8 mouse cellular contexts compared by ENCODE assay signal in genomic region chr11:30025835-30026472, GRCm38 (mm10). TPM values are rescaled to one million over a fixed set of nuclear protein-coding genes. Genes with fewer than 3 reads are reported as not detected.
DNase-seq lines count a peak whose midpoint lies in the region; ATAC-seq and TF ChIP-seq lines count a peak whose summit lies in the region.

Eml6 (minus strand) TSS chr11:30026033.

- peak; percentile 100 for ATAC-seq in lung, embryonic 15.5 days (ENCODE audit: borderline replicate concordance, extremely low read depth, low FRiP score, low TSS enrichment)

- no peaks in the 10 kb centered on the region for H3K9me3 ChIP-seq in hindbrain, embryonic 10.5 days
- H3K9me3 ChIP-seq in lung, embryonic 15.5 days = no peaks in the 10 kb centered on the region

- peak; percentile 97 for DNase-seq in MEL-GATA-1-ER (ENCODE audit: extremely low read depth, low read depth)
- peak; percentile 97 for DNase-seq in cerebellum, adult 8-10 months
- peak; percentile 97 for DNase-seq in frontal cortex, adult 2 months (ENCODE audit: extremely low spot score in 1 of 2, low spot score in 1 of 2)
- peak; percentile 96 for DNase-seq in hindbrain, embryonic 10.5 days (ENCODE audit: low spot score)
- peak; percentile 94 for DNase-seq in layer of hippocampus, adult 9-10 months (ENCODE audit: low spot score)
- peak; percentile 30 for DNase-seq in thymus, adult 2 months

- H3K27ac ChIP-seq in hindbrain, embryonic 10.5 days = peak within 1 kb of the TSS; percentile 79
- H3K27ac ChIP-seq in lung, embryonic 15.5 days = peak within 1 kb of the TSS; percentile 54
- H3K27ac ChIP-seq in olfactory bulb, adult 2 months (ENCODE audit: insufficient read depth, low read depth, low read length) = peak within 1 kb of the TSS; percentile 91
- H3K27ac ChIP-seq in thymus, adult 2 months (ENCODE audit: control insufficient read depth, insufficient read depth, low read length) = no peak within 1 kb of the TSS

- peak within 1 kb of the TSS; percentile 68 for H3K4me3 ChIP-seq in hindbrain, embryonic 10.5 days
- peak within 1 kb of the TSS; percentile 57 for H3K4me3 ChIP-seq in lung, embryonic 15.5 days
- H3K4me3 ChIP-seq in olfactory bulb, adult 2 months (ENCODE audit: insufficient read depth, low read depth, low read length) = peak within 1 kb of the TSS; percentile 79
- H3K4me3 ChIP-seq in thymus, adult 2 months (ENCODE audit: control insufficient read depth, insufficient read depth, low read length) = peak within 1 kb of the TSS; percentile 45

- H3K27me3 ChIP-seq in hindbrain, embryonic 10.5 days (ENCODE audit: insufficient read depth, poor library complexity, severe bottlenecking) = peaks cover 31% of the 10 kb centered on the region
- peaks cover 23% of the 10 kb centered on the region for H3K27me3 ChIP-seq in lung, embryonic 15.5 days
- H3K27me3 ChIP-seq in thymus, adult 2 months (ENCODE audit: control insufficient read depth, insufficient read depth, low read length) = peaks cover 11% of the 10 kb centered on the region; the same call in 1 of the 2 replicates

- H3K36me3 ChIP-seq in hindbrain, embryonic 10.5 days = no peaks in the 10 kb centered on the region
- no peaks in the 10 kb centered on the region for H3K36me3 ChIP-seq in lung, embryonic 15.5 days
- H3K36me3 ChIP-seq in thymus, adult 2 months (ENCODE audit: control insufficient read depth, insufficient read depth, low read length) = no peaks in the 10 kb centered on the region

- H3K9ac ChIP-seq in lung, embryonic 15.5 days = peak within 1 kb of the TSS; percentile 57

- peaks cover 14% of the 10 kb centered on the region for H3K4me1 ChIP-seq in hindbrain, embryonic 10.5 days (replicated peaks)
- peaks cover 13% of the 10 kb centered on the region; the same call in 1 of the 2 replicates for H3K4me1 ChIP-seq in lung, embryonic 15.5 days
- H3K4me1 ChIP-seq in olfactory bulb, adult 2 months (ENCODE audit: control insufficient read depth, insufficient read depth, low read length) = 0 out of 2 replicates have a peak, but pooled peaks cover 2% of the 10 kb centered on the region
- 0 out of 2 replicates have a peak, but pooled peaks cover 9% of the 10 kb centered on the region for H3K4me1 ChIP-seq in thymus, adult 2 months (replicated peaks; ENCODE audit: control insufficient read depth, insufficient read depth, low read length)

- peak within 1 kb of the TSS; percentile 96 for H3K4me2 ChIP-seq in lung, embryonic 15.5 days

- WGBS in hindbrain, embryonic 10.5 days = under 1% methylated on average over 39 of the region's 39 CpGs
- under 1% methylated on average over 39 of the region's 39 CpGs for WGBS in lung, embryonic 15.5 days
- WGBS in olfactory bulb, adult 2 months = under 1% methylated on average over 39 of the region's 39 CpGs
- WGBS in thymus, adult 2 months = 2% methylated on average over 39 of the region's 39 CpGs

- TF ChIP-seq POLR2A in olfactory bulb, adult 2 months (IDR thresholded peaks at IDR 0.05; ENCODE audit: insufficient read depth, low read depth, low read length) = peak; percentile 85
- TF ChIP-seq POLR2A in thymus, adult 2 months (IDR thresholded peaks at IDR 0.05; ENCODE audit: control insufficient read depth, extremely low read depth, insufficient read depth, low read length, poor library complexity) = no peak

- no peak for TF ChIP-seq CTCF in olfactory bulb, adult 2 months (IDR thresholded peaks at IDR 0.05; ENCODE audit: insufficient read depth, low read depth, low read length)
- TF ChIP-seq CTCF in thymus, adult 2 months (IDR thresholded peaks at IDR 0.05; ENCODE audit: borderline replicate concordance, control insufficient read depth, extremely low read depth, insufficient read depth, low read length, poor library complexity) = no peak

RNA-seq across cellular contexts. Expression of gene Eml6, which starts in this region (rescaled TPM):
- polyA plus RNA-seq in frontal cortex, adult 2 months (2012; rRNA removed) = 37.4 and 39.6 TPM in 2 replicates
- 0.63 and 0.95 TPM in 2 replicates for polyA plus RNA-seq in hindbrain, embryonic 10.5 days (2016; fragmentation: Nextera tagmentation; extraction: Ambion mirVana)
- 0.59 and 0.69 TPM in 2 replicates for polyA plus RNA-seq in lung, embryonic 15.5 days (2015; fragmentation: Nextera tagmentation; extraction: Ambion mirVana)
- not detected in 2 replicates for polyA plus RNA-seq in olfactory bulb, adult 2 months (2012; ENCODE audit: insufficient read depth, insufficient read length, low replicate concordance, missing spikeins)
- 1.1 and 1.7 TPM in 2 replicates for polyA plus RNA-seq in thymus, adult 2 months (2012; rRNA removed)

Comparison
In these comparisons a context has a peak if more than half of its experiments do, and no peak if none do; other contexts are left out.
1. Peak in DNase-seq, H3K4me3 ChIP-seq and H3K27ac ChIP-seq in hindbrain, embryonic 10.5 days; RNA of the gene not detected or under 1 TPM.
2. Peak in ATAC-seq, H3K4me3 ChIP-seq, H3K27ac ChIP-seq, H3K9ac ChIP-seq and H3K4me2 ChIP-seq in lung, embryonic 15.5 days; RNA of the gene not detected or under 1 TPM.
3. DNase-seq: peak in every context shown above with its lines; median percentile 97 in MEL-GATA-1-ER; 97 in cerebellum, adult 8-10 months; 97 in frontal cortex, adult 2 months; 96 in hindbrain, embryonic 10.5 days; 94 in layer of hippocampus, adult 9-10 months; 30 in thymus, adult 2 months.